Mouse (Mus musculus) brain, embryonic 14.5 days (tissue): ENCODE results near the gene Bend6.

Experiments used
- CTCF ChIP-seq: fragments of 200-500 bp; IDR thresholded peaks from 2 replicates; pipeline ENCODE4 v1.5.1; 2012; ENCODE audit warnings: inconsistent platforms, mild to moderate bottlenecking, moderate library complexity, borderline replicate concordance; ENCODE audit not compliant: insufficient read depth, insufficient read length; ENCODE audit errors: extremely low read depth
- POLR2A ChIP-seq: fragments of 200-500 bp; IDR thresholded peaks from 2 replicates; pipeline ENCODE4 v1.6.1; 2012; ENCODE audit warnings: mild to moderate bottlenecking, inconsistent platforms, borderline replicate concordance; ENCODE audit not compliant: poor library complexity, insufficient read depth, insufficient read length, severe bottlenecking; ENCODE audit errors: extremely low read depth

GRCm38 (mm10) chr1:33896666-33897065 lies 10.9 kb downstream of the Bend6 start:
- TF ChIP-seq POLR2A (no peak), CTCF (no peak)
